17 mouse cellular contexts compared by ENCODE assay signal in the genomic region with DNA sequence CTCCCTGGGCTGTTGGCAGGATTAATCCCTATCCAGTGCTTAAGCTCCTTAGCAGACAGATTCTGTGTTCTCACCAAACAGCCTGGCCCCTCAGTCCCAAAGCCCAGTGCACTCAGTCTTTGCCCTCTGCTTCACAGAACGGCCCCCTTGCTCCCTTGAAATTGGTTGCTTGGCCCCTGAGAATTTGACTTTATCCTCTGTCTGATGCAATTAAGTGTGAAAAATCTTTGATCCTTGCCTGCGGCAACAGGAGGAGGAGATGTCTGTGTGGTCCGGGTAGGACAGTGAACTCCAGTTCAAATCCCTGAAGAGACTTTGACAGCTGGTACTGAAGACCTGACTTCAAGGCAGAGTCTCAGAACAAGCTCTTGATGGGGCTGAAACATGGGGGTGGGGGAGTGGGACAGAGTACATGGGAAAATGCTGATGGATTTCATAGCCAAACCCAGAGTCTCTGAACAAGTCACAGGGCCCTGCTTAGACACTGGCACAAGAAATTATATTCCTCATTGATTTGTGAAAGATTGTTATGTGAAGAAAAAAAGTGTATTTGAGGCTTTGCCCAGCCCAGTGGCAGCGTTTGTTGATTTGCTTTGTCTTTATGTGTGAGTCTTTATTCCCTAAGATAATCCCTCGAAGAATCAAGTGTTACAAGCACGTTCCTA.
DNase-seq lines count a peak whose midpoint lies in the region; ATAC-seq and TF ChIP-seq lines count a peak whose summit lies in the region.
"Had no signal": no experiment of that assay in that cellular context is flagged by ENCODE, and none has a peak within 500 bp of the region (broad histone marks: within the 10 kb centered on the region; RNA-seq: fewer than 3 reads in every experiment).

No protein-coding gene starts in this region.

- H3K4me2 ChIP-seq in midbrain, embryonic 12.5 days (replicated peaks): no peak overlapping the region
- H3K4me2 ChIP-seq: heart, embryonic 11.5 days; intestine, embryonic 15.5 days; liver, embryonic 12.5 days had no signal

- 17% methylated on average over 6 of the region's 6 CpGs for WGBS in midbrain, embryonic 12.5 days
- 63% methylated on average over 6 of the region's 6 CpGs for WGBS in lung, adult 2 months

- H3K36me3 ChIP-seq in midbrain, embryonic 12.5 days: no peaks in the 10 kb centered on the region
- H3K36me3 ChIP-seq: intestine, embryonic 15.5 days; liver, embryonic 12.5 days had no signal

- peak; percentile 6 for DNase-seq in left cerebral cortex, postnatal 4 days
- DNase-seq in left cerebral cortex, adult 18-20 months (ENCODE audit: low spot score in 2 of 2): no peak
- peak; percentile 31 for DNase-seq in embryo, embryonic 9.5 days (ENCODE audit: extremely low spot score)
- peak; percentile 71 for DNase-seq in retina, postnatal 1 day
- no peak for DNase-seq in layer of hippocampus, postnatal 14 days (ENCODE audit: low spot score in 2 of 2)
- no peak for DNase-seq in lung, adult 2 months
- DNase-seq: cerebellum, adult 9-11 months; gastrocnemius, postnatal 25 days; heart, postnatal 36 days; spleen, adult 18-20 months had no signal

- H3K27me3 ChIP-seq in midbrain, embryonic 12.5 days: peaks cover 27% of the 10 kb centered on the region
- H3K27me3 ChIP-seq: intestine, embryonic 15.5 days; liver, embryonic 12.5 days; Patski had no signal

- no peak for TF ChIP-seq POLR2A in lung, adult 2 months (IDR thresholded peaks at IDR 0.05; ENCODE audit: borderline replicate concordance, extremely low read depth, low read depth, low read length)

- TF ChIP-seq CTCF in lung, adult 2 months (IDR thresholded peaks at IDR 0.05; ENCODE audit: insufficient read depth, low read length): no peak

- H3K27ac ChIP-seq in midbrain, embryonic 12.5 days (replicated peaks): peak overlapping the region; percentile 36
- H3K27ac ChIP-seq: intestine, embryonic 15.5 days; liver, embryonic 12.5 days had no signal

- intact Hi-C loops in left cerebral cortex, postnatal 4 days (cut with DNase I): no loop called here

- no peak overlapping the region for H3K4me3 ChIP-seq in midbrain, embryonic 12.5 days
- no peak overlapping the region for H3K4me3 ChIP-seq in lung, adult 2 months (replicated peaks; ENCODE audit: extremely low read depth, low read depth, low read length)
- H3K4me3 ChIP-seq: intestine, embryonic 15.5 days; liver, embryonic 12.5 days; myocyte had no signal

- H3K4me1 ChIP-seq in midbrain, embryonic 12.5 days: peaks cover 11% of the 10 kb centered on the region
- H3K4me1 ChIP-seq in lung, adult 2 months (ENCODE audit: control insufficient read depth, insufficient read depth, low read length): no peaks in the 10 kb centered on the region
- H3K4me1 ChIP-seq: intestine, embryonic 15.5 days; liver, embryonic 12.5 days had no signal

- H3K9ac ChIP-seq in midbrain, embryonic 12.5 days (replicated peaks): no peak overlapping the region
- H3K9ac ChIP-seq: intestine, embryonic 15.5 days; liver, embryonic 12.5 days had no signal

- ATAC-seq in midbrain, embryonic 12.5 days (ENCODE audit: low FRiP score, low read depth): peak; percentile 94
- ATAC-seq: intestine, embryonic 15.5 days; liver, embryonic 12.5 days; lung, postnatal 0 days; Patski had no signal

- no peaks in the 10 kb centered on the region for H3K9me3 ChIP-seq in midbrain, embryonic 12.5 days
- H3K9me3 ChIP-seq: intestine, embryonic 15.5 days; liver, embryonic 12.5 days had no signal

Comparison
In these comparisons a context has a peak if more than half of its experiments do, and no peak if none do; other contexts are left out.
1. DNase-seq: peak in left cerebral cortex, postnatal 4 days (single experiment), embryo, embryonic 9.5 days (single experiment) and retina, postnatal 1 day (single experiment); none in left cerebral cortex, adult 18-20 months (0 of 2), layer of hippocampus, postnatal 14 days (0 of 2) and lung, adult 2 months (single experiment).